Mouse (Mus musculus): ENCODE results near the gene Tmem8b. TPM values are rescaled to one million over a fixed set of nuclear protein-coding genes. Genes with fewer than 3 reads are reported as not detected.

Tmem8b gene
- total RNA-seq, 2 experiments from 2014 or later = not detected

DNA sequence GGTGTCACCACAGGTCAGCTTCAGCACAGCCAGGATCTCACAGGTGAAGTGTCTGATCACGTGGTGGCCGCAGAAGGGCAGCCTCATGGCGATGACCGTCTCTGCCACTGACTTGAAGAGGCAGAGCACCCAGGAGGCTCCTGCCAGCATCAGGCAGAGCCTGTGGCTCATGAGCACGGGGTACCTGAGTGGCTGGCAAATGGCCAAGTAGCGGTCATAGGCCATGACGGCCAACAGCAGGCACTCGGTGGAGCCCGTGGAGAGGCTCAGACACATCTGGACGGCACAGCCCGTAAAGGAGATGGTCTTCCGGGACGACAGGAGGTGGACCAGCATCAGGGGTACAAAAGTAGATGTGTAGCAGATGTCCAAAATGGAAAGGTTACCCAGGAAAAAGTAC lies 37.2 kb downstream of the Tmem8b start:
- ATAC-seq (replicated peaks; ENCODE audit: low FRiP score, poor library complexity, severe bottlenecking) = no peak

DNA sequence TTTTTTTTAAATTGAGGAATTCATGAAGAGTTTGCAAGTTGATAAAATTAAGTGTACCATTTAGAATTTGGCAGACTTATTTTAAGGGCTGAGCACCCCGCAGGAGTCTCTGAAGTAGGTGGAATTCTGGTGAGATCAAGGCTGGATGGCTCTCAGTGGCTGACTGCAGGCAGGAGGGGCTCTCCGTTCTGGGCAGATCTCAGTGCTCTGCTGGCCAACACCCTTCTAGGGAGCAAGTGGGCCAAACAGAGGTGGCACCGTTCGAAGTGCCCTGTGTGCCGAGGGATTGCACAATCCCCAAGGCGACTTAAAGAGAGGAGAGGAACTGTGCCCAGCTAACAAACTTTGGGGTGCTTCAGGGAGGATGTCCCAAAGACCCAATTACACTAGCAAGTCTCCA lies 41.1 kb downstream of the Tmem8b start, which contains the start of gene Olfr71:
Gene Olfr71, minus strand, starts transcription at position 387 of the 400 bp plus-strand sequence.
- ATAC-seq (replicated peaks; ENCODE audit: low FRiP score, poor library complexity, severe bottlenecking) = no peak

DNA sequence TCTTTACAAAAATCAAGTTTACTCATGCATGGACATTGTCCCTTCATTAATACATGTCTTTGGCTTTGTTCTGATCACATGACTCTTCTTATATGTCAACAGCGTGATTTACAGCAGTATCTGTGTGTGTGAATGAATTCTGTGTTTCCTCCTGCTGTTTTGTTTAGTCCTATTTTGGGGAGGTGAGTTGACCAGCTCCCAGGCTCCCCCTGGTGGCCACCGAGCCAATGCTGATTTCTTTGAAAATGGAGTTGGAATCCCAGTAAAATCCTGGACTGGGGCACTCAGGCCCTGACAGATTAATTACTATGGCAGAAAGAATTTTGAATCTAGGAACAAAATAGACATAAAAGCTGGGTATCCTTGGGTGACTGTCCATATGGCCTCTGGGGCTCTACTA lies 43.0 kb downstream of the Tmem8b start:
- 0 out of 2 replicates have a peak, but pooled peaks have one; percentile 46 for ATAC-seq (replicated peaks; ENCODE audit: low FRiP score, poor library complexity, severe bottlenecking)

DNA sequence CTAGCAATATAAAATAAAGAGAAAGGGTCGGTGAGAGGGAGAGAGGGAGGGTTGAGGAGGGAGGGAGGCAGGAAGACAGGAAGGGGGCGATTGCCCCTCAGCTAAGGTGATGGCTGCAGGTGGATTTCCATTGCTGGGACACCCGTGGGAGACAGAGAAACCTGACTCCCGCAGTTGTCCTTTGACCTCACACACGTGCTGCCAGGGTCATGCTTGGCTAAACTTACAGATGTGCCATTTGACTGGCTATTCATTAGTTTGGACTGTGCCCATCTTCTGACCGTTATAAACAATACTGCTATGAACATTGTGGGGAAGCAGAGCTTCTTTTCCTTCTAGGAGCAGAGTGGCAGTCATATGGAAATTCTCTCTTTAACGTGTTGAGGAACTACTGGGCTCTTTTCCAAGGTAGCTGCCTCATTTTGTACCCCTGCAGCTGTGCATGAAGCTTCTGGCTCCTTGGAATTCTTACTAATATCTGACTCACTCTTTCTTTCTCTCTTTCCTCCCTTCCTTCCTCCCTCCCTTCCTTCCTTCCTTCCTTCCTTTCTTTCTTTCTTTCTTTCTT lies 45.0 kb downstream of the Tmem8b start:
- no peak for ATAC-seq (replicated peaks; ENCODE audit: low FRiP score, poor library complexity, severe bottlenecking)

DNA sequence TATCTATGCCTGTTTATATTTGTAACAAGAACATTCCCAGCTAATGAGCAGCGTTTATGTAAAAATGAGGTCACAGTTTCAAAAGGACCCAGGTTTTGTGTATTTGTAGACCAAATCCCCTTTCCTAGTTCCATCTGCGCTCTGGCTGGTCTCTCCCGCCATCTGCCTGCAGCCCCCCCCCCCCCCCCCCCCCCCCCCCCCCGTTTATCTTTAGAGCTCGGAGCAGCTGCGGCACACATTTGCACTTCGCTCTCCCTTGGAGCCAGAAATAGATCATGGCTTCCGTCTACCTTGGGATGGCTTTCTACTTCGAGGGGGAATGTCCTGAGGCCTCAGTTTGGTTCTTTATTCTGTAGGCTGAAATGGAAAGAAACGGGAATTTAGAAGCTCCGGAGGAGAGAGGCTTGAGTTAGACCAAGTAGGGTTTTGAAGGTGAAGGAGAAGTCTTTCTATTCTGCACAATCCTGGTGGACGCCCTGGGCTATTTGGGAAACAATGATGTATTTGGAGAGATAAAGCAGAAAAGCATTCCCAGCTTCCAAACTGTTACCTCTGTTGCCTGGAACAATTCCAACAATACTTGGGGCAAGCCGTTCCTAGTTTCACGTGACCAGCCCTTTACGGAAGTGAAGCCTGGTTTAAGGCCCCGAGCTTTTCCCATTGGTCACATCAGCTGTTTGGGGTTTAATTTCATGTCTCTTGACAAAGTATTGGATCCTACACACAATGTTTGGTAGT lies 51.9 kb downstream of the Tmem8b start:
- no peak for ATAC-seq (replicated peaks; ENCODE audit: low FRiP score, poor library complexity, severe bottlenecking)

DNA sequence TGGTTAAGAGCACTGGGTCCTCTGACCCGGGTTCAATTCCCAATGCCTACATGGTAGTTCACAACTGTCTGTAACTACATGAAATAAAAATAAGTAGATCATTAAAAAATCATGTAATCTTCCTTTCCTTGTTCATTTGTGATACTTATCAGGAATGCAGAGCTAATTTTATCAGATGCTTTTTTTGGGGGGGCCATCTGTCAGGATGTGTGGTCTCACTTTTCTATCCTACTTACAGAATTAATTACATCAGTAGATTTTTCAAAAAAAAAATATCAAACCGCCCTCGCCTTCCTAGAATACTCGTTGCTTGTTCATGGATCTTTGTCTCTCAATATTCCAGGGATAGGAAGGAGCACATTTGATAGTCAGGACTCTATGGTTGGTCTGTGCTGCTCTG lies 53.4 kb downstream of the Tmem8b start:
- no peak for ATAC-seq (replicated peaks; ENCODE audit: low FRiP score, poor library complexity, severe bottlenecking)

DNA sequence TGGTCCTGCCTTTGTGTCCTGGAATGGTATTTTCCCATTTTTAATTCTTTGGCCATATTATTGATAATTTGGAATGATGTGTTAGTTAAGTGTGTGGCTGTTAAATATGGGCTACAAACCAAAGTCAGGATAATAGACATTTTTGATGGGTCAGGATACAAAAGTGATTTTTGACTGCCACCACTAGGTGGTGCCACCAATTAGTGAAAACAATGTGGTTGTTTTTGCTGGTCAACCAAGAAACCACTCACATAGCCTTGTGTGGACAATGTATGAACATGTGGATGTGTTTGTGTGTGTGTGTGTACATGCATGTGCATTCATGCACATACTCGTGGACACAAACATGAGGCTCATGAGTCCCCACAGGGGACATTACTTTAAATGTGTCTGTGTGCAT lies 56.0 kb downstream of the Tmem8b start:
- no peak for ATAC-seq (replicated peaks; ENCODE audit: low FRiP score, poor library complexity, severe bottlenecking)

DNA sequence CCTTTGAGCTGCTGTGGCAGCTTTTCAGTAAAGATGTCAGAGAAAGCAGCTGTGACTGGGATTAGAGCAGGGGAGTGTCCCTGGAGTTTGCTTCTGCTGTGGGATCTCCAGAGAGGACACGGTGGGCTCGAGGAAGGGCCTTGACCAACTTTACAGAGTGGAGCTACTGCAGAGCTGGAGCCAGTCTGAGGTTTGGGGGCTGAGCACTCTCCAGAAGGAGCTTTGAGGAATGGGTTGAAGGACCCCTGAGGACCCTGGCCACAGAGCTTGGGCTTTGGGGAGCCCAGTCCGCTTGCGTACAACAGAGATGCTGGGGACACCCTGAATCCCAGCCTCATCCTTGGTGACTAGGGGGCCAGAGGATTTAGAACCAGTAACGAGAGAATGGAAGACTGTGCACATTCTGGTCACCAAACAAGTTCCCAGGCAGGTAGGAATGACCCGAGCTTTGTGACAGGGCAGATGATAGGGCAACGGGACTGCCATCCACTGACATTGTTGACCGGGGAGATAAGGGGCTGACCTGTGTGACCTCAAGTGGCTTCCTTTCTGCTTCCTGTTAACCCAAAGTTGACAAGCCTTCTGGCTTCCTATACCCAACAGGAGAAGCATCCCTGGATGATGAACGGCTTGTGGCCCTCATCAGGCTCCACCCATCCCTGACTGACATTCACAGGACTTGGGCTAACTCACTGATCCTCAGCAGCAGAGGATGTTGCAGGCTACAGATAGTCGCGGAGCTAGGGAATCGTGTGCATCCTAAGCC lies 57.6 kb downstream of the Tmem8b start:
- no peak for ATAC-seq (replicated peaks; ENCODE audit: low FRiP score, poor library complexity, severe bottlenecking)

DNA sequence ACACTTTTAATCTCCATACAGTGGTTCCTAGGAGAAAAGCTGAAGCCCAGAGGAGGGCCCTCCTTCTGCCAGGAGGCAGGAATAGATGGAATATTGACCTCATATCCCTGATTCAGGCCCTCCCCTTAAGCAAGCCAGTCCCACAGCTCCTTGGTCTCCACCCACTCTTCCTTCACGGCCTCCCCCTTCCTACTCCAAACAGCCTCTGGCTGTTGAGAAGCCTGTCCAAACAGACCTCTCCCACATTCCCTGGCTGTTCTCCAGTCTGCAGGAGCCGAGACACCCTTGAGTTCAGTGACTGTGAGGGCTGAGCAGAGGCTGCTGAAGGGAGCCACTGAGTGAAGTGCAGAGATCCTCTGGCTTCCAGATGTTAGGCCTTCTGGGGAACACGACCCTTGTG lies 58.2 kb downstream of the Tmem8b start, which contains the start of gene Hrct1:
Gene Hrct1, plus strand, starts transcription at position 194 of the 400 bp plus-strand sequence.
- ATAC-seq (replicated peaks; ENCODE audit: low FRiP score, poor library complexity, severe bottlenecking) = no peak

DNA sequence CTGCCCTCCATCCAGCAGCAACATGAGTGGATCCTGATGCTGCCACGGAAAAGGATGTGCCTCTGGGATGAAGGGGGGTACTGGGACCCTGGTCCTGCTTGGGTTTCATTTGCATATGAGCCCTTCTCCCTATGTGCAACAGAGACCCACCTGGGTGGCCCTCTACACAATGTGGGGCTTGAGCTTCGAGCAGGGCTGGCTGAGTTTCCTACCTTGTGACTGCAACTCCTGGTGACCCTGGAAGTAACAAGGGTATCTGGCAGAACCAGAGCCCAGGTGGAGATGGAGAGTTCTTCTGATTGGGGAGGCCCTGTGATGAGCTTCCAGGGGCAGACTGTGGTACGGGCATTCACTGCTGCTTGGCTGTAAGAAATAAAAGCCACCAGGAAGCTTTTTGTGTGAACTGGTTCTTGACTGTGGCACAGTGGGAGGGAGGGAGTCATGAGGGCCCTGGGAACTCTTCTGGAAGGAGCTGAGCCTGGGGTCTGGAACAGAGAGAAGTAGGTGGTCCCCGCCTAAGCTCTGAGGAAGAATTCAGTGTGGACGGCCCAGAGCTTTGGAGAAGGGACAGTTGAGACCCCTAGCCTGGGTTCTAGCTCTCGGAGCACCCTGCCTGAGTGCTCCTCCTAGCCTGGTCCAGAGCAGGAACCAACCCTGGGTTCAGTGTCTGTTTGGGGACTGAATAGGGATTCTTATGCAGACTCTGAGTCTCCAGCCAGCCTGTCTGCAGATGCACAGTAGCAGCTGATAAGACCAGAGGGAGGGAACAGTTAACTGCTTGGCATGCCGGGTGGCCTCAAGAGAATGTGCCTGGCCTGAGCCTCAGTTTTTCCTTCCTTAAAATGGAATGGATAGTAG lies 59.2 kb downstream of the Tmem8b start:
- no peak for ATAC-seq (replicated peaks; ENCODE audit: low FRiP score, poor library complexity, severe bottlenecking)

DNA sequence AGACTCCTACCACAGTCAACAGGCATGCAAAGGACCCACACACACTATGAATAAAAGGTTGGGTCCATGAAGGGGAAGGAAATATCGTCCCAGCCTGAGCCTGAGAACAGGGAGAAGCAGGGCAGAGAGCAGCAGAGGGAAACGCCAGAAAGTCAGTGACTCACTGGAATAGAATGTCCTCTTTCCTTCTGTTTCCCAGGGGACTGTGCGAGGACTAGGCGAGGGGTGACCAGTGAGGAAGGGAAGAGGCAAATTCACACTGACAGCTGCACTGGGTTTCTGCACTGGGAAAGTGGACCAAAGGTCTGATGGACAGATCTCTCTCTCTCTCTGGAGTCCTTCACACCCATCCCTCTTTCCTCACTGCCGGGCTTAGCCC lies 59.8 kb downstream of the Tmem8b start:
- no peak for ATAC-seq (replicated peaks; ENCODE audit: low FRiP score, poor library complexity, severe bottlenecking)

DNA sequence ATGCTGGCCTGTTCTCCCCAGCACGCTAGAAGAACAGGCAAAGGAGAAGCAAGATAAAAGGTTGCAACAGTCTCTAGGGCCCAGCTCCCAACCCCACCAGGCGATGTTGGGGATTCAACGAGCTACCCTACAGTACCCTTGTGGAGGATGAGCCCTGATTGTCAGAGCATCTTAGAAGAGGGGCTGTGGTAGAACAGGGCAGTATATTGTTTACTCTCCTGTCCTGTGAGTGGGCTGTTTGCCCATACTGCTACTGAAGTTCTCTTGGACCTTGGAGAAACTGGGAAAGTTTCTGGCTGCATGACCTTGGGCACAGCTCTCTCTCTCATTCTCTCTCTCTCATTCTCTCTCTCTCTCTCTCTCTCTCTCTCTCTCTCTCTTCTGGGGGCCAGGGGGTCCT lies 60.4 kb downstream of the Tmem8b start:
- no peak for ATAC-seq (replicated peaks; ENCODE audit: low FRiP score, poor library complexity, severe bottlenecking)

DNA sequence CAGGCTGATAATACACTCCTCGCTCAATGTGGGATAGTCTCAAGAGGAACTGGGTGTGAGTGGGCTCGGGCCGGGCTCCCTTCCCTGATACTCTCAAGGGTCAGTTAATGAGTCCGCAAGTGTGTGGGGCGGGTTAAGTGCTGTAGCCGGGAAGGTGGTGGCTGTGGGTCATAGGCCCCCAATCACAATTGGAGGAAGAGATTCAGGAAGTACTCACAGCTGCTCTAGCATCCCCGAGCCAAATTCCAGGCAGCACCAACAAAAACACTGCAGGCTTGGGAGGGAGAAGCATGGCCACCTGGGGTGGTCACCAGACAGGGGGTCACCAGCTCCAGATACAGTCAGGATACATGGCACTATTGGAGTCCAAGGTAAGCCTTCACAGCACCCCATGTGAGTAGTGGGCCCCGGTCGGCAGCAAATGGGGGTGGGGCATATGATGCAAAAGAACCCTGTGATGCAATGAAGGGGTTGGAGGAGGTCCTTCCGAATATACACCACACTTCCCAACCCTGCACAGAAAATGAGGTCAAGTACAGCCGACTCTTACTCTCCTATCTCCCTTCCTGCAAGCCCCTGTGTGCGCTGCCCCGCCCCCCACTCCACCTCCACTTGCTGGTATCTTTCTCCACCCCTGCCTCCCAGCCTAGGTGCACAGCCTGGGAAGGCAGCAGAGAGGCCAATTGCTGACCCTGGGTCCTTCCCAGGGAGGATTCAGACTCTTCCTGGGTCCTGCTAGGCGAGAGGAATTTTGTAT lies 61.2 kb downstream of the Tmem8b start, which contains the start of gene Spaar:
Gene Spaar, plus strand, starts transcription at position 241 of the 757 bp plus-strand sequence.
- ATAC-seq (replicated peaks; ENCODE audit: low FRiP score, poor library complexity, severe bottlenecking) = no peak

DNA sequence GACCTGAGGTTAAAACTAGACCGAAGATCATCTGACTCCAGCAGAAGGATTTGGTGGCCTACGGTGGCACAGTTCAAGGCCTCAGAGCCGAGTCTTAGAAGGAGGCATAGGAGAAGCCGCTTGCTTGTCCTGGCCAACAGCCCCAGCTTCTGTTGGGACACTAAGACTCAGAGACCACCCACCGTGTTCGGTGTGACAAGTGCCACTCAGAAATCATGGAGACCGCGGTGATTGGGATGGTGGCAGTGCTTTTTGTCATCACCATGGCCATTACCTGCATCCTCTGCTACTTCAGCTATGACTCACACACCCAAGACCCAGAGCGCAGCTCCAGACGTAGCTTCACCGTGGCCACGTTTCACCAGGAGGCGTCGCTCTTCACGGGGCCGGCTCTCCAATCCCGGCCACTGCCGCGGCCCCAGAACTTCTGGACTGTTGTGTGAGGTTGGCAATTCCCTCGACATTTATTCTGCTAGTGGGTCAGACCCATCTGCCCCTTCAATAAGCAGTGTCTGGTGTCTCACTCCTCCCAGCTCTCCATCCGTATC lies 62.1 kb downstream of the Tmem8b start:
- no peak for ATAC-seq (replicated peaks; ENCODE audit: low FRiP score, poor library complexity, severe bottlenecking)

DNA sequence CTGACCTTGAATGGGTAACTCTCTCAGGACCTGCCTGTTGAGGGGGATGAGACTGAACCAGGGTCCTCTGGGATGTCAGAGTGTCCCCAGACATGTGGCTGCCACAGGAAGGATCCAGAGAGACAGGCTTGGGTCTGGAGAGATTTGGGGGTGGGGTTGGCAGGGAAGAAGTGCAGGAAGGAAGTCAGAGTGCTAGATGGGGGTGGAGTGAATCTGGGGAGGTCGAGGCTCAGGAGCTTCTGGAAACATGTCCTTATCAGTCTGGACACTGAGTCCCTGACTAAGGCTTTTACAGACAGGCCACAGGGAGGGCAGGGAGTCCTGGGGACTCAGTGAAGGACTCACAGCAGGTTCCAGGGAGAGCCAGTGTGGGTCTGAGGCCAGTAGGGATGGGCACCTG lies 63.4 kb downstream of the Tmem8b start:
- ATAC-seq (replicated peaks; ENCODE audit: low FRiP score, poor library complexity, severe bottlenecking) = no peak

DNA sequence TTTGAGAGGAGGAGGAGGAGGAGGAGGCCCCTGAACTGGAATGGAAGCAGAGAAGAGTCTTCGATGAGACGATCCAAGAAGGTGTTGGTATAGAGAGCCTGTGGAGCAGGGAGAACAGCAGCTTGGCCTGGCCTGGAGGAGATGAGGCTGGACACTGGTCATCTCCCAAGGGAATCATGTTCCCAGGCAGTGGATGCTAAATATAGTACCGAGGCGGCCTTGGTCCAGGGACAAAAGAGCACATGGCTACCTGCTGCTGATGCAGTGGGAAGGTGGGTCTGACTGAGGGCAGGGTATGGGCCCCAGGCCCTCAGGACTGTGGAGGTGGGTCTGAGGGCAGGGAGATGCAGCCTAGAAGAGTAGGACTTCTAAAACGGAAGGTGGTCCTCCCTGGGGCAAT lies 64.4 kb downstream of the Tmem8b start:
- ATAC-seq (replicated peaks; ENCODE audit: low FRiP score, poor library complexity, severe bottlenecking) = no peak

DNA sequence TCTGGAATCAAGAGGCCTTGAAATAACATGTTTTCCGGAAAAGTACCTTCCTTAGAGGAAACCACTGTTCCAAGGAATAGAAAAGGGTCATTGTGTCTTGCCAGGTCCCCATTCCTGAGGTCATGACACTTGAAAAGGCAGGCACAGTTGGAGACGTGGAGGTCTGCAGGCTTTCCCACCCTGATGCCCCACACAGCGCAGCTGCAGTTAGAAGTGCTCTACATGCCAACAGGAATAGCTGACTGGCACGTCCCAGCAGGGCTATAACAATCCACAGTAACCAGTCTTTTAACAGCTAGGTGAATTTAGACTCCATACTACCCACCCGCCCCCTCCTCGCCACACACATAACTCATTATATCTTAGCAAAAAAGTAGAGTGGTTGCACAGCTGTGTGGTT lies 68.4 kb downstream of the Tmem8b start:
- no peak for ATAC-seq (replicated peaks; ENCODE audit: low FRiP score, poor library complexity, severe bottlenecking)

DNA sequence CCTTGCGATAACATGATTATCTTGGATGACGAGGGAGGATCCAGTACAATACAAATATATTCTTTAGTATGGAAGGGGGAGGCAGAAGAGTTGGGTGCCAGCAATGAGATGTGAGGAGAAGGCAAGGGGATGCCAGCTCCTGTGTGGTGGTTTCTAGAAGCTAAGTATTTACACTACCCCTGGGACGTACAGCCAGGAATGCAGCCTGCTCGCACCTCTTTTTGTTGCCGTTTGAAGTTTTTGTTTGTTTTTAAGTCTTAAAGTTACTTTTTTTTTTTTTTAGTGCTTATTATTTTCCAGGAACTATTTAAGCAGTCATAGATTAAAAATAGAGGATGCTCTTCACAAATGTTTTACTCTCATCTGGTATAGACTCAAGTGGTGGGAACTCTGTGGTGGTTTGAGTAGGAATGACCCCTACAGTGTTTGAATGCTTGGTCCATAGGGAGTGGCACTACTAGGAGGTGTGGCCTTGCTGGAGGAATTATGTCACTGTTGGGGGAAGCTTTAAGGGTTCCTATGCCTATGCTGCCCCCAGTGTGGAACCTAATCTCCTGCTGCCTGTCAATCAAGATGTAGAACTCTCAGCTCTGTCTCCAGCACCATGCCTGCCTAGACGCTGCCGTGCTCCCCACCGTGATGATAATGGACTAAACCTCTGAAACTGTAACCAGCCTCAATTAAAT lies 70.4 kb downstream of the Tmem8b start:
- no peak for ATAC-seq (replicated peaks; ENCODE audit: low FRiP score, poor library complexity, severe bottlenecking)
